Mouse (Mus musculus) left cerebral cortex, adult 18-20 months (tissue): ENCODE results near the gene Pgrmc2. TPM values are rescaled to one million over a fixed set of nuclear protein-coding genes. Genes with fewer than 3 reads are reported as not detected.

Experiments
- DNase-seq, 2 experiments: peaks; one replicate each; pipeline ENCODE4 v3.0.0; 2021 to 2022; ENCODE audit warnings: low spot score in 2 of 2, mixed read lengths in 1 of 2
- total RNA-seq, 2 experiments: library from RNA; stranded (reverse); gene quantifications; 2 replicates each; pipeline ENCODE4 v1.2.3; 2021

The Pgrmc2 gene
- total RNA-seq, 2 experiments from 2014 or later = 62.9 to 64.4 TPM

DNA sequence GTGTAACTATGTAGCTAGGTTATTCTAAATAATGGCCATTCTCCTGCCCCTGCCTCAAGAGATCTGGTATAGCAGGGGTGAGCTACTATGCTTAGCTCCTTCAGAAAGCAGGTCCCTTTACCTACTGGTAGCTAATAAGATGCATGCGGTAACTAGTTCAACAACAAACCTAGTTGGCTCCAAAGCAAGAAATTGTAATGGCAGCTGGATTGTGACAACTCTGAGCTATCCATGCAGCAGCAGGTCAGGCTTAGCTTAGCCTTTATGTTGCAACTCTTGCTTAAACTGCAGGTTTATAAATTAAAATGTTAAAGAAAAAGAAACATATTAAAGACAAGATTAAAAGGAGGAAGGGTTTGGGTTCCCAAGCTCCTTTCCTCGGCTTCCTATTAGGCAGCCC is 4.2 kb downstream of the Pgrmc2 start:
- DNase-seq = no peak

DNA sequence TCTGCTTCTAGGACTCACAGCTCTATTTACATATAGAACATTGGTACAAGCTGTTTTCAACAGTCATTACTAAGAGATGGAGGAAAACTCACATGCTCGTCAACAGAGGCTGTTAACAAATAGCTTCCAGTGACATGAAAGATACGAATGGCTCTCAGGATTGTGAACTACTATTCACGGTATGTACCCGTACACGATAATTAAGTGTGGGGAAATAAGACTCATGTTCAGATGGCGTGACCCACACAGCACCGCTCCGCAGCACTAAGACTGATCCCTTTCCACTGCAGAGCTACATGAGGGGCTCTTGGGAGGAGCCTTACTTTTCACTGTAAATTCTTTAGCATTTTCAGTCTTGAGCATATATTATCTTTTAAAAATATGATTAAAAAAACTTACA is 7.5 kb downstream of the Pgrmc2 start:
- no peak for DNase-seq

DNA sequence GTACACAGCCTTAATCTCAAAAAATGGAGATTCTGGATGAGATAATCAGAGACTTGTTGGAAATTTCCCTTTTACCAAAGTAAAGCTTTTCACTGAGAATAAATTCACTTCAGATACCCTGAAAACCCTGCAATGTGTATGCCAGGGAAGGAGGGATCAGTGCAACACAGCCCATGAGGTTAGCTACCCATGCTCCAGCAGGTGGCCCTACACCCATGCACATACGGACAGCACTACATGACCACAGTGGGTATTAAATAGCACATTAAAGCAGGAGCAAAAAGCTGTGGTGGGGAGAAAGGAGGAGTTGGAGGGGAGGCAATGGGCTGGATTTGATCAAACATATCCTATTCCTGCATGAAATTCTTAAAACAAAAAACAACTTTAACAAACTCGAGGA is 12.3 kb downstream of the Pgrmc2 start:
- no peak for DNase-seq

DNA sequence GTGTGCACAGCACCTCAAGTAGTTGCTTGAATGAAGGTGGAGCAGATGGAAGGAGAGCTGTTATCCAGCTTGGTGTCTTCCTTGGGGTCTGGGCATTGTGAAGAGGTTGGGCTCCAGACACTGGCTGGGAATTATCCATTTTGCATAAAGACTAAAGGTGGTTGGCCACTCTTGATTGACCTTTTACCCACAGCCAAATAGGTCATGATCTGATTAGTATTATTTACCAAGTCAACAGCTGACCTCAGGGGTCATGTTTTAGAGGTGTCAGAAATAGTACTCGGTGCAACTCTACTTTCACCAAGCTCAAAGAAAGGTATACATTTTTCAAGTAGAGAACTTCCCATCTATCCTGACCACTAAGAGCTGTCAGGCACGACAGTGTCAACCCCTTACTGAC is 17.5 kb downstream of the Pgrmc2 start:
- DNase-seq = no peak

DNA sequence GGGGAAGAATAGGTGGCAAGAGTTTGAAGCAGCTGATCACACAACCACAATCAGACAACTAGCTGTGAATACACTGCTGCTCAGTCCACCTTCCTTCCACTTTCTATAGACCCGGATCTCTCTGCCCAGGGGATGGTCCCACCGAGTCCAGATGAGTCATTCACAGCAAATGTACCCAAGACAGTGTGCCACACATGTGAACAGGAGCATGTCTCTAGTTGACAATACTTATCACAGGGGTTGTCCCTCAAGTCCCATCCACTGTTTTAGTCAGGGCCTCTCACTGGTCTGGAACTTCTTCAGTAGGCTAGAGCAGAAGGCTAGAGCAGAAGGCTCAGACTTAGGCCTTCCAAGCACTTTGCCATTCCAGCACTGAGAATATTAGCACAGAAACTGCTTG is 20.1 kb downstream of the Pgrmc2 start:
- DNase-seq = no peak

DNA sequence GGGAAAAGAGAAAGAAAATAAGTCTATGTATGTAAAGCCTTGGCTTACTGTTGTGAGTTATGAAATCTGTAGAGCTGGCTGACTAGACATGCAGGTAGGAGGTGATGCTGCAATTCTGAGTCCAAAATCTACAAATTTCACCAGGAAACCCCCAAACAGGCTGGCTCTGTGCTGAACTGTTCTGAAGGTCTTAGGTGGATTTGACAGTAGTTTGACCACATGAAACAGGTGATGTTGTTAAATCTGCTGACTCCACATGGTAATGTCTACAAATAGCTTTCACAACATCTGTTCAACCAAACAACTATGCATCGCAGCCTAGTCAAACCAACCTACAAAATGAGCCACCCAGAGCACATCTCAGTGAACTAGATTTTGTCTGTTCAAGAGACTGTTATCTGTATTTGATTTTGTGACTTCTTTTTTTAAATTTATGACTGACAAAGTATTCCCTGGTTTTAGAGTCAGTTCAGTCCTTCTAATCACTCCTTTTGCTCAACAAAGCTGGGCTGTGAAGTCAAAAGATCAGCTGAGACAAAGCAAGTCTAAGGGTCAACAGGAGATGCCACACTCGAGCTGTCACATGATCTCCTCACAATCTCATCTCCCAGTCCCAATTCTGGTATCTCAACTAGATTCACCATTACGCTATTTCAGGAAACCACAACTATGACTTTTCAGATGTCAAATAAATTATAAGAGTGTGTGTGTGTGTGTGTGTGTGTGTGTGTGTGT is 20.8 kb downstream of the Pgrmc2 start:
- no peak for DNase-seq

DNA sequence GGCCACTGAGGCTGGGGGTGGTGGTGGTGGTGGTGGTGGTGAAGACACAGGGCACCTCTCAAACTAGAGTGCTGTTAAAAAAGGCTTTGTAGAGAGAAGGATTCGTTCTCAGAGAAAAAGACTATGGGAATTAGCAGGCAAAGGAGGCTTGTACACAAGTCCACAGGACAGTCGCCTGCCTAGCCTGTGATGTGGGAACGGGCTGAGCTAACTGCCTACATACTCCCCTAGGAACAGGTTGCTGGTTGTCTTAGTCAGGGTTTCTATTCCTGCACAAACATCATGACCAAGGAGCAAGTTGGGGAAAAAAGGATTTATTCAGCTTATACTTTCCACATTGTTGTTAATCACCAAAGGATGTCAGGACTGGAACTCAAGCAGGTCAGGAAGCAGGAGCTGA is 23.6 kb downstream of the Pgrmc2 start:
- no peak for DNase-seq

DNA sequence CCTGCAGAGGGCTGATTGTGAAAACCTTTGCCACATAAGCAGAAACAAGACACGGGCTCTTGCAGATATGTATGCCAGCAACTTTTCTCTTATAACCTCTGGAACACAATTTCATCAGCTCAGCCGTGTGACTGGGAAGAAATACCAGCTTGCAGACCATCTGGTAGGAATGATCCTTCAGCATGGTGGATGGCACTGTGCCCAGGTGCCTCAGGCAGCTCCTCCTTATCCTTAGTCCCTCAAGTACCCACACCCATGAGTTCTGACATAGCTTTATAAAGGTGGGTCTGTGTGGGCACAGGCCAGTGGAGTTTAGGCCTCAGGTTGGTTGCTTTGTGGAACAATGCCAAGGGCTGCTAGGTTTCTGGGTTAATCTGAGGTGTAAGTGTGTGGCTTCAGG is 24.5 kb downstream of the Pgrmc2 start:
- peak; percentile 64 to 69 for DNase-seq

DNA sequence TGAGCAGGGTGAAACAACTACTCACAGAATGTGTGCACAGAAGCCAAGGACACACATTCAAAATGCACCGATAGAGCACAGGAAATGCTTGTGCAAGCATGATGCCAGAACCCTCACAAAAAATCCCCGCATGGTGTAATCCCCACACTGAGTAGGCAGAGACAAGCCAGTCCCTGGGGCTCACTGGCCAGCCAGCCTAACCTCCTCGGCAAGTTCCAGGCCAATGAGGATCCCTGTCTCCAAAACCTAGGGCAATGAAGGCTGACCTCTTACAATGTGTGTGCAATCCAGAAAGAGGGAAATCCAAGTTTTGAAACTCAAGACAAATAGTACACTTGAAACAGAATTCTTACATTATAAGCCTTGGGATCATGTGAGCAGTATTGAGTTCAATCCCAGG is 29.5 kb downstream of the Pgrmc2 start:
- no peak for DNase-seq

DNA sequence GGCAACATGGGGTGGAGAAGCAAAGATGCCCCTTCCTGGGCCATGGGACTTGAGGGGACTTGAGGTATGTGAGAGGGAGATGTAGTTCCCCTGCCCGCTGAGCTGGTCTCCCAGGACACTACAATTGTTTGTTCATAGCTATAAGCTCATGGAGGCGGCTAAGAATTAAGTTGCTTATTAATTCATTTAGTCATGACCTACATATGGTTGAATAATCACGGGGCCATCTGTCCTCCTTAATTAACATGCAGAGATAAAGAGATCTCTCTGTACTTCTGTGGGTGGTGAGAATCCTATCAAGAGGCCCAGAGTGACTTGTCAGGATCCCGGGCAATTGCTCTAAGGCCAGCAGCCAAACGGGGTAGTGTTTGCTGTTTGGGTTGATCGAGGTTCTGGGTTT is 35.0 kb downstream of the Pgrmc2 start:
- no peak for DNase-seq

DNA sequence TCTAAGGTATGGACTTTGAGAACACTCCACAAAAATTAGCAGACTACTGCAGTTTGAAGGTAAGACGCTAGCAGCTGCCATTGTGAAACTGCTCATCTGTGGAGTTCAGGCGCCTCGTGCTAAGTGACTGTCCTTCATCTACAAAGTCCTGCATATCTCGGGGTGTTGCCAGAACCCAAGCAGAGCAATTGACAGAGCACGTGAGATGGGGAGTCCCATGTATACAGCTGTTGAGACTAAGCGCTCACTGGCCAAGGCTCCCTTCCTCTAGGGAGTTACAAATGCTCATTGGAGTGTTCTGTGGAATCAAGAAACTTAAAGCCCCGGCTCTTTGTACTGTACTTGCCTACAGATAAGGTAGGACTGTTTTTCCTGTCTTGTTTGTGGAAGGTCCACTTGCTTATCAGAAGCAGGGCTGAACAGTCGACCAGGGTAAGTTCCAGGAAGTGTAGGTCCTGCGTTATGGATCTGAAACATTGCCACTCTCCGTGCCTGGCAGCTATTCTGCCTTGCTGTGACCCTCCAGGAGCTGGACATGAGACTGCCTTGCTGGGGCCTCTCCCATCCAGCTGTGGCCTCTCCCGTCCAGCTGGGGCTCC is 39.0 kb downstream of the Pgrmc2 start:
- DNase-seq = no peak

DNA sequence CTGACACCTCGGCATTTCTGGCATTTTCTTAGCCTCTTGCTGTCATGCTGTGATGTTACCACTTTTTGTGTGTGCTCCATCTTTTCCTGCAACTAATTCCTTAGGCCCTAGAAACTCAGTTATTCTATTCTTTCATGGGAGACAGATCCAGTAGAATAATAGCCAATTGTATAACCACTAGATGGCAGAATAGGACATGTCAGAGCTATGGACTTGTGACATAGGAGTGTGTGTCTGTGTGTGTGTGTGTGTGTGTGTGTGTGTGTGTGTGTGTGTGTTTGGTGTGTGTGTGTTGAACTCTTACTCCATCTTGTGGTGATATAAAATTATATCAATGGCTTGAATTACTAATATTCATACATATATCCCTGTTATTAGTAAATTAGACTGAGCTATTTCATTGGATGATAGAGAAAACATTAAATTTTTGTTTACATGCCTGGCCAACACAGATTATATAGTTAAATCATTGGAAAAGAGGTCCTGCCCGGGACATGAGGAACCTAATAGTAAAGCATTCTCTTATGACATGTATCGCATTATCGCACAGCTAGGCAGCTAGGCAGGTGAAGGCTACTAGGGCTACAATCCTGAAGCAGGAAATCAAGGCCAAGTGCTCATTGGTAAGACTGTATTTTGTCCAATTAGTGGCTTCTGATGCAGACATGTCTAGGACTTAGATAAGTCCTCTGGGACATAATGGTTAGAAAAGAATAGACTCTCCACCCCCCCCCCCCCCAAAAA is 40.5 kb downstream of the Pgrmc2 start:
- no peak for DNase-seq

DNA sequence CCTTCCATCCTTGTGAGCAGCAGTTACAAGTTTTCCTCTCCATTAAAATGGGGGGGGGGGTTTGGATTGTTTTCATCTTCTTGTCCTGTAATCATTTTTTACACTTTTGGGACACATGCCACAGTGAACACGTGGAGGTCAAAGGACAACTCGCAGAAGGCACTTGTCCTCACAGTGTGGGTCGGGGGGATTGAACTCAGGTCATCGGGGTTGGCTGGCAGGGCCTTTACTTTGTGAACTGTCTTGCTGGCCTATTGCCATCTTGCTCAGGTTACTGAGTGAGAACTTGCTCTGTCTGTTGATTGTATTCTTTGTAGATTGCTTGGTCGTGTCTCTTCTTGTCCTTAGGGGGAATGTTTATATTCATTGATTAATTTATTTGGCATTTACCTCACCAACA is 41.6 kb downstream of the Pgrmc2 start:
- no peak for DNase-seq

DNA sequence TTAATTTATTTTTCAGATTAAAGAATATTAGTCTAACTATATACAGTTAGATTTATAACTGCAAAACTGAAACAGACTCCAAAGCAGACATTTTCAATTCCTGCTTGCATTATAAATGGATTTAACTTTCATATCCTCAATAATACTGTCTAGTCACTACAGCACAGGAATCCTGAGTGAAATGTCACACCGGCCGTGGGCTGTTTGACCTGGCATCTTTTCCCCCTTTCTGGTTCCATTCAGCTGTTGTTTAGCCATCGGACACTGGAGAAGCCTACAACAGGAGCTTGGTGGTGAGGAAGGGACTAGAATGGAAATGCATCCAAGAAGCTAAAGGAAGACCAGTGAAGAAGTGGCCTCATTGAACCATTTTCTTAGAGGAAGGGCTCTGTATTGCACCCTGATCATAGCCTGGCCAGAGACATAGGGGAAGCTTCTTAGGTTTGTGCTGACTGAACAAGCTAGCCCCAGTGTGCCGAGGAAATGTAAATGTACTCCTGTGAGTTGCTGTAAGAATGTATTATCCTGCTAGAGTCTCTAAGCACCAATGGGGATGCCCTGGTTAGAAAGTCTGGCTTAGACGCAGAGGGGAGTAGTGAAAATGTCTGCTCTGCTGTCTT is 44.4 kb downstream of the Pgrmc2 start:
- no peak for DNase-seq

DNA sequence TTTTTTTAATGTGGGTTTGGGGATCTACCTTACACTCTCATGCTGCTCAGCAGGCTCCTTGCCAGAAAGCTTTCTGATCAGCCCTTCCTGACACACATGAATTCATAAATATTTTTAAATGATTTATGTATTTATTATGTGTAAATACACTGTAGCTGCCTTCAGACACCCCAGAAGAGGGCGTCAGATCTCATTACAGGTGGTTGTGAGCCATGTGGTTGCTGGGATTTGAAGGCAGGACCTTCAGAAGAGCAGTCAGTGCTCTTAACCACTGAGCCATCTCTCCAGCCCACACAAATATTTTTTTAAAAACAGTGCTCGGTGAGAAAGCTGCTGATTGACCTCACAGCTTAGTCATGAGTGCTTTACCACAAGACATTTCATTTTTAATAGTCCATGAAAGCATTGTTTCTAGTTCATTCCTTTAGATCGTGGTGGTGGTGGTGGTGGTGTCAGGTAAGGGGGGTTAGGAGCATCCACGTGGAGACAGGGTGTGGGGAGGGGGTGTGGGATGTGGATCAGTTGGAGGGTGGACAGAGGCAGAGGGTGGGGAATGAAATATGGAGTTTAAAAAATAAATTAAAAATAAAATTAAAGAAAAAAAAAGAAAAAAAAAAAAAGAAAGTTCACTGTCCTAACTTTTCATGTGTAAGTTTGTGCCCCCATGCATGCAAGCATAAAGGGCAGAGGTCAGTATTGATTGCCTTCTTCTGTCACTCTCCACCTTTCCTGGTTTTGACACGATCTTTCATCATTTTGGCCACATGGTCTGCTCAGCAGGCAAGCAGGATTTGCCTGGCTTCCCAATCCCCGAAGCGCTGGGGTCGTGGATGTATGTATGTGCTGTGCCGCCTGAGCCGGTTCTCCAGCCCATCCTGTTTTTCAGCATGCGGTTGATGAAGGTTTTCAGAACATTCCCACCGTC is 51.3 kb downstream of the Pgrmc2 start:
- DNase-seq = no peak

DNA sequence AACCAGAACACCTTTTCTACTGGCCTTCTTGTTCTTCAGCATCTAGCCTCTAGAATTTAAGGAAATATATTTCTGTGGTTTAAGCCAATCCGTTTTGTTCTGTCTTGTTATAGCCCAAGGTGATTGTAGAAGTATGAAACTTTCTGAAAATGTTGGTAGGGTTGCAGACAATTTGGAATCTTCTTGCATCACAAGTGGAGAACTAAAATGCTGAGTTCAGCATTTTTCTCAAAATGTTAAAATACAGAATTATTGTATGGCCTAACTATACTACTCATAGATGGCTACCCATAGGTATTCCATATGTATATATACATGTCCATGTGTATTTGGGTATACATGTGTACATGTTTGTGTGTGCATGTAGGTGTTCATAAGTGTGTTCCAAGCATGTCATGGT is 52.1 kb downstream of the Pgrmc2 start:
- DNase-seq = no peak

DNA sequence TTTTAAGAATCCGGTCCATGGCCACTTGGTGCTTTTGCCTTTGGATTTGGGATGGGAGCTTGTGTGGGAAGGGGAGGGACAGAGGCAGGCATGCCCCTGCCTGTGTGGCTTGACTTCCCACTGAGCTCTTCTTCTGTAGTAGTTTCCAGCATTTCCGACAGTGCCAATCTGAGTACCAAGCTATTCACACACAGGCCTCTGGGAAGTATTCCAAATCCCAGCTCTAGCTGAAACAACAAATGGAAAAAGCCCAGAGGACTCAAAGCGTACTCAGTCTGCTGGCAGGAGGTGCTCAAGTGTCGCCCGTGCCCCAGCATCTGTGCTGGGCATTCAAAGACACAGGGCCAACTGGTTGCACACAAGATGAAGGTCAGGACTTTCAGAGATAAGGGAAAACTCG is 60.9 kb downstream of the Pgrmc2 start:
- DNase-seq = peak; percentile 9 to 24

DNA sequence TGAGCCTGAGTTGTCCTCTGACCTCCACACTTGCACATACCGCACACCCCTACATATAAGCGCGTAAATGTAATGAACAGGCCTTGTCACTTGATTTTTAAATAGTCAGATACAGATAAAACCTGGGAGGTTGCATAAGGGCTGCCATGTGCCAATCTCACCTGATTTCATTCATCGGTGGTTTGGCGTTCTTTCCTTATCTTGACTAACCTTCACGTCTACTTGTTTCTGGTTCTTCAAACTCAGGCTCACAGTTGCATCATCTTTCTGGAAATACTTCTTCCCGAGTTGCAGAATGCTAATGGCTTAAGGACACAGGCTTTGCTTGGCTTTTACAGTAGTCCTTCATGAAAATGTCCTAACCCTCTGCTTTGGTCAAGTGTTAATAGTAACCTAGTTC is 62.2 kb downstream of the Pgrmc2 start:
- DNase-seq = no peak

DNA sequence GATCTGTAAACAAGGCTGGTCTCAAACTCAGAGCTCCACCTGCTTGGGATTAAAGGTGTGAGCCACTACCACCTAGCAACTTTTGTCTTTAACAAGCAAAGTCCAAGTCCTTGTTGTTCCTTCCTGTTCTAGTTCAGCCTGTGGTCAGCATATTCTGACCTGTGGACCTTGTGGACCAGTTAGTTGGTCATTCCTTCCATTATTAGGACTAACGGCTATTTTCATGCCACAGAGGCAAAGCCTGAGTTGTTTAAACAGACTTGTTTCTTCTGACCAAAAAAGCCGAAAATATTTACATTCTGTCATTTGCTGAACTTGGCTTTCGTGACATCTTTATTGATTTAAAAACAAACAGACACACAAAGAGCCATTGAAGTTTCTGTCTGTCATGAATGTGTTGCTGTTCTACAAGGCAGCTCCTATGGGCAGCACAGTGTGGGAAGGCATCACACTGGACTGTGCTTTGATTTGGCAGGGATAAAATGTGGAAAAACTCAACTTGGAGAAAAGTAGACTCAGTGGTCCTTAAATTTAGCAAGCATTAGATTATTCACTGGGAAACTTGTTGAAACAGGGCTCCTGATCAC is 64.7 kb downstream of the Pgrmc2 start:
- no peak for DNase-seq
